Mouse (Mus musculus): ENCODE measurements at regions not wholly inside any gene's neighbourhood (a gene's known extent, or its start where the extent isn't known, plus 50 kb on each side); places are given as distances from the start of the nearest gene placed in this dataset.

- ATAC-seq (ENCODE audit: low FRiP score, low read depth): no peak
- no peak overlapping the region for H3K4me2 ChIP-seq (replicated peaks)
- peaks cover 8% of the 10 kb centered on the region for H3K4me1 ChIP-seq
- no peaks in the 10 kb centered on the region for H3K9me3 ChIP-seq
- H3K9ac ChIP-seq: no peak overlapping the region
- 73% methylated on average over 2 of the region's 2 CpGs for WGBS
- no peaks in the 10 kb centered on the region for H3K36me3 ChIP-seq
- H3K27me3 ChIP-seq: no peaks in the 10 kb centered on the region
- no peak overlapping the region for H3K27ac ChIP-seq
- H3K4me3 ChIP-seq: no peak overlapping the region
These were observed 420.3 kb downstream of the Basp1 start for GRCm38 (mm10) chr15:24993325-24993673.

- H3K4me1 ChIP-seq: peaks cover 8% of the 10 kb centered on the region
- H3K27me3 ChIP-seq: no peaks in the 10 kb centered on the region
- no peaks in the 10 kb centered on the region for H3K9me3 ChIP-seq
- H3K27ac ChIP-seq: no peak overlapping the region
- H3K9ac ChIP-seq: no peak overlapping the region
- H3K36me3 ChIP-seq: no peaks in the 10 kb centered on the region
- 87% methylated on average over 14 of the region's 14 CpGs for WGBS
- no peak overlapping the region for H3K4me2 ChIP-seq (replicated peaks)
- ATAC-seq (ENCODE audit: low FRiP score, low read depth): no peak
- H3K4me3 ChIP-seq: no peak overlapping the region
These were observed 420.8 kb downstream of the Basp1 start for GRCm38 (mm10) chr15:24992665-24993324.

- 43% methylated on average over 5 of the region's 5 CpGs for WGBS
- no peak overlapping the region for H3K9ac ChIP-seq
- no peak overlapping the region for H3K4me3 ChIP-seq
- no peak overlapping the region for H3K27ac ChIP-seq
- no peaks in the 10 kb centered on the region for H3K9me3 ChIP-seq
- H3K36me3 ChIP-seq: no peaks in the 10 kb centered on the region
- peaks cover 8% of the 10 kb centered on the region for H3K4me1 ChIP-seq
- peak; percentile 85 for ATAC-seq (ENCODE audit: low FRiP score, low read depth)
- H3K4me2 ChIP-seq (replicated peaks): no peak overlapping the region
- H3K27me3 ChIP-seq: no peaks in the 10 kb centered on the region
These were observed 423.3 kb downstream of the Basp1 start for GRCm38 (mm10) chr15:24990082-24990786.

GRCm38 (mm10) chr15:24980841-24981240 lies 432.7 kb downstream of the Basp1 start:
- Histone ChIP-seq H3K27ac (no peak overlapping the region), H3K9me3 (no peaks in the 10 kb centered on the region), H3K27me3 (no peaks in the 10 kb centered on the region), H3K36me3 (no peaks in the 10 kb centered on the region), H3K4me1 (no peaks in the 10 kb centered on the region), H3K4me3 (no peak overlapping the region), H3K9ac (no peak overlapping the region), H3K4me2 (replicated peaks) (no peak overlapping the region)
- 0 out of 2 replicates have a peak, but pooled peaks have one; percentile 36 for ATAC-seq (ENCODE audit: low FRiP score, low read depth)
- 45% methylated on average over 4 of the region's 4 CpGs for WGBS

- Histone ChIP-seq H3K36me3 (no peaks in the 10 kb centered on the region), H3K9me3 (no peaks in the 10 kb centered on the region), H3K9ac (no peak overlapping the region), H3K27ac (no peak overlapping the region), H3K4me1 (no peaks in the 10 kb centered on the region), H3K4me2 (replicated peaks) (no peak overlapping the region), H3K4me3 (no peak overlapping the region), H3K27me3 (no peaks in the 10 kb centered on the region)
- ATAC-seq (ENCODE audit: low FRiP score, low read depth): 0 out of 2 replicates have a peak, but pooled peaks have one; percentile 19
- 3% methylated on average over 5 of the region's 5 CpGs for whole genome bisulfite sequencing
These were observed 441.5 kb downstream of the Basp1 start for GRCm38 (mm10) chr15:24972020-24972419.

- Histone ChIP-seq H3K4me3 (no peak overlapping the region), H3K4me2 (replicated peaks) (no peak overlapping the region), H3K27ac (no peak overlapping the region), H3K4me1 (no peaks in the 10 kb centered on the region), H3K9me3 (no peaks in the 10 kb centered on the region), H3K9ac (no peak overlapping the region), H3K36me3 (no peaks in the 10 kb centered on the region), H3K27me3 (no peaks in the 10 kb centered on the region)
- ATAC-seq (ENCODE audit: low FRiP score, low read depth): no peak; the same call in 1 of the 2 replicates
- 37% methylated on average over 2 of the region's 2 CpGs for WGBS
These were observed 444.2 kb downstream of the Basp1 start for GRCm38 (mm10) chr15:24969391-24969812.

- Histone ChIP-seq H3K4me3 (no peak overlapping the region), H3K36me3 (no peaks in the 10 kb centered on the region), H3K9ac (no peak overlapping the region), H3K9me3 (no peaks in the 10 kb centered on the region), H3K27ac (no peak overlapping the region), H3K4me2 (replicated peaks) (no peak overlapping the region), H3K4me1 (no peaks in the 10 kb centered on the region), H3K27me3 (no peaks in the 10 kb centered on the region)
- 89% methylated on average over 7 of the region's 7 CpGs for WGBS
- no peak for ATAC-seq (ENCODE audit: low FRiP score, low read depth)
These were observed 444.8 kb downstream of the Basp1 start for GRCm38 (mm10) chr15:24968636-24969317.

- H3K36me3 ChIP-seq: no peaks in the 10 kb centered on the region
- H3K9me3 ChIP-seq: no peaks in the 10 kb centered on the region
- H3K4me3 ChIP-seq: no peak overlapping the region
- no peak for ATAC-seq (ENCODE audit: low FRiP score, low read depth)
- H3K27ac ChIP-seq: no peak overlapping the region
- no peaks in the 10 kb centered on the region for H3K4me1 ChIP-seq
- 81% methylated on average over 2 of the region's 2 CpGs for WGBS
- H3K9ac ChIP-seq: no peak overlapping the region
- H3K27me3 ChIP-seq: no peaks in the 10 kb centered on the region
- H3K4me2 ChIP-seq (replicated peaks): no peak overlapping the region
These were observed 483.8 kb downstream of the Basp1 start for GRCm38 (mm10) chr15:24929742-24930141.

GRCm38 (mm10) chr15:24911866-24912265 lies 501.7 kb downstream of the Basp1 start:
- no peak for ATAC-seq (ENCODE audit: low FRiP score, low read depth)
- H3K27ac ChIP-seq: no peak overlapping the region
- 86% methylated on average over 1 of the region's 1 CpGs for WGBS
- H3K4me2 ChIP-seq (replicated peaks): no peak overlapping the region
- H3K9me3 ChIP-seq: no peaks in the 10 kb centered on the region
- no peak overlapping the region for H3K4me3 ChIP-seq
- no peaks in the 10 kb centered on the region for H3K4me1 ChIP-seq
- H3K9ac ChIP-seq: no peak overlapping the region
- no peaks in the 10 kb centered on the region for H3K36me3 ChIP-seq
- H3K27me3 ChIP-seq: no peaks in the 10 kb centered on the region

GRCm38 (mm10) chr15:24911466-24911865 lies 502.1 kb downstream of the Basp1 start:
- Histone ChIP-seq H3K4me2 (replicated peaks) (no peak overlapping the region), H3K27me3 (no peaks in the 10 kb centered on the region), H3K4me1 (no peaks in the 10 kb centered on the region), H3K9ac (no peak overlapping the region), H3K9me3 (no peaks in the 10 kb centered on the region), H3K36me3 (no peaks in the 10 kb centered on the region), H3K27ac (no peak overlapping the region), H3K4me3 (no peak overlapping the region)
- ATAC-seq (ENCODE audit: low FRiP score, low read depth): no peak
- 58% methylated on average over 1 of the region's 1 CpGs for WGBS

- 44% methylated on average over 4 of the region's 4 CpGs for WGBS
- Histone ChIP-seq H3K4me3 (no peak overlapping the region), H3K4me2 (replicated peaks) (no peak overlapping the region), H3K27me3 (no peaks in the 10 kb centered on the region), H3K4me1 (no peaks in the 10 kb centered on the region), H3K9me3 (no peaks in the 10 kb centered on the region), H3K36me3 (no peaks in the 10 kb centered on the region), H3K27ac (no peak overlapping the region), H3K9ac (no peak overlapping the region)
- no peak; the same call in 1 of the 2 replicates for ATAC-seq (ENCODE audit: low FRiP score, low read depth)
These were observed 506.6 kb downstream of the Basp1 start for GRCm38 (mm10) chr15:24906957-24907356.

- WGBS: 82% methylated on average over 1 of the region's 1 CpGs
- Histone ChIP-seq H3K9me3 (no peaks in the 10 kb centered on the region), H3K4me1 (no peaks in the 10 kb centered on the region), H3K4me3 (no peak overlapping the region), H3K9ac (no peak overlapping the region), H3K27me3 (no peaks in the 10 kb centered on the region), H3K4me2 (replicated peaks) (no peak overlapping the region), H3K36me3 (no peaks in the 10 kb centered on the region), H3K27ac (no peak overlapping the region)
- no peak for ATAC-seq (ENCODE audit: low FRiP score, low read depth)
These were observed 534.7 kb downstream of the Basp1 start for GRCm38 (mm10) chr15:24878846-24879245.

All from limb, embryonic 13.5 days (tissue).